Mouse (Mus musculus) midbrain, embryonic 16.5 days (tissue): ENCODE results near the gene Psmc3. TPM values are rescaled to one million over a fixed set of nuclear protein-coding genes. Genes with fewer than 3 reads are reported as not detected.
"Not testable (repeated sequence)": the region's sequence is repeated elsewhere in the genome, so short reads cannot be mapped to it uniquely, and the experiment has no call there.

Experiments
- ATAC-seq: fragments of 200-750 bp; cut with Nextera tagmentation; 2 replicates; pipeline ENCODE4 v1.8.0; 2017; ENCODE audit warnings: moderate TSS enrichment
- H3K27ac ChIP-seq: fragments of 300-500 bp; sonication (generic); 2 replicates; pipeline ENCODE4 v1.5.1; 2014; ENCODE audit warnings: mild to moderate bottlenecking, low read length, mixed read lengths
- H3K27me3 ChIP-seq: fragments of 300-500 bp; sonication (generic); 2 replicates; pipeline ENCODE4 v1.6.1; 2014; ENCODE audit warnings: low read depth, low read length, mixed read lengths; ENCODE audit not compliant: control insufficient read depth, insufficient read depth
- H3K36me3 ChIP-seq: fragments of 300-500 bp; sonication (generic); 2 replicates; pipeline ENCODE4 v1.6.1; 2014; ENCODE audit warnings: mild to moderate bottlenecking, low read length, moderate library complexity, mixed read lengths; ENCODE audit not compliant: control insufficient read depth, insufficient read depth
- H3K4me1 ChIP-seq: fragments of 300-500 bp; sonication (generic); 2 replicates; pipeline ENCODE4 v1.6.1; 2014; ENCODE audit warnings: mild to moderate bottlenecking, low read length, mixed read lengths; ENCODE audit not compliant: control insufficient read depth, insufficient read depth
- H3K4me2 ChIP-seq: fragments of 300-500 bp; sonication (generic); 2 replicates; pipeline ENCODE4 v1.6.1; 2014; ENCODE audit warnings: mild to moderate bottlenecking, low read length, mixed read lengths
- H3K4me3 ChIP-seq: fragments of 300-500 bp; sonication (generic); 2 replicates; pipeline ENCODE4 v1.5.1; 2014; ENCODE audit warnings: low read depth, mild to moderate bottlenecking, low read length, moderate library complexity, mixed read lengths
- H3K9ac ChIP-seq: fragments of 300-500 bp; sonication (generic); 2 replicates; pipeline ENCODE4 v1.6.1; 2014; ENCODE audit warnings: low read depth, low read length, mixed read lengths
- H3K9me3 ChIP-seq: fragments of 300-500 bp; sonication (generic); replicated peaks from 2 replicates; pipeline ENCODE4 v1.6.1; 2014; ENCODE audit warnings: mild to moderate bottlenecking, low read length, mixed read lengths; ENCODE audit not compliant: control insufficient read depth, poor library complexity, severe bottlenecking
- WGBS: fragments of 180-500 bp; shearing (Covaris S2); extraction: QIAGEN DNeasy Blood & Tissue Kit; methylation state at CpG from one replicate; pipeline ENCODE4 v1.1.7; 2014; 5-methylcytosine and 5-hydroxymethylcytosine counted together
- polyA plus RNA-seq: library from polyadenylated mRNA; unstranded; fragments of >200 nt; fragmentation: Nextera tagmentation; extraction: Ambion mirVana; gene quantifications from 2 replicates; pipeline ENCODE4 v1.2.1, GENCODE M21; 2015

The Psmc3 gene
- polyA plus RNA-seq, 1 experiment from 2014 or later: 247 TPM

DNA sequence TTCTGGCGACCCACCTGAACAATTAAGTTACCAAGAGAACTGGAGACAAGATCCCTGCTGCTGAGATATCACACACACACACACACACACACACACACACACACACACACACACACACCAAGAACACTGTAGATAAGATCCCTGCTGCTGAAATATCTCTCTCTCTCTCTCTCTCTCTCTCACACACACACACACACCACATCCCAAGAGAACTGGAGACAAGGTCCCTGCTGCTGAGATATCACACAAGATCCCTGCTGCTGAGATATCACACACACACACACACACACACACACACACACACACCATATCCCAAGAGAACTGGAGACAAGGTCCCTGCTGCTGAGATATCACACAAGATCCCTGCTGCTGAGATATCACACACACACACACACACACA is 8.0 kb upstream of the Psmc3 start:
- H3K27ac ChIP-seq, H3K9ac ChIP-seq, H3K36me3 ChIP-seq, ATAC-seq, H3K4me3 ChIP-seq, H3K27me3 ChIP-seq, H3K9me3 ChIP-seq, H3K4me1 ChIP-seq, H3K4me2 ChIP-seq: not testable (repeated sequence)
- WGBS: 79% methylated on average over 1 of the region's 1 CpGs

DNA sequence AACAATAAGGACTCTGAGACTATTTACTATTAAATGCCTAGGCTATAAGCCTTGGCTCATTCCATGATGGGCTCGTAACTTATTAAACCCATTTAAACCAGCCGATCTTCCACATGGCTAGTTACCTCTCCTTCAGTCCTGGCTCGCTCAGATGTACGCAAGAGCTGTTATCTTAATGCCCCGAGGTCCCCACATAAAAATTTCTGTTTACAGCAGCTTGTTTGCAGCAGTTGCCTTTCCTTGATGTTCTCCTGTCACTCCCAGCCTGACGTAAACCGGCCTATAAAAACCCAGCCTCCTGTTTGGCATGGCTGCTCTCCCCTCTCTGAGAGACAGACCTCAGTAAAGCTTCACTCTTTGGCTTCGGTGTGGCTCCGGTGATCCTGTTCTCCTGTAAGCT is 6.5 kb upstream of the Psmc3 start:
- Histone ChIP-seq H3K9me3 (no peaks in the 10 kb centered on the region), H3K4me3 (no peak overlapping the region), H3K4me1 (no peaks in the 10 kb centered on the region), H3K4me2 (no peak overlapping the region), H3K36me3 (no peaks in the 10 kb centered on the region), H3K27me3 (no peaks in the 10 kb centered on the region), H3K9ac (no peak overlapping the region), H3K27ac (no peak overlapping the region)
- no peak for ATAC-seq
- WGBS: 79% methylated on average over 9 of the region's 9 CpGs

GRCm38 (mm10) chr2:91051917-91052316 is 1.9 kb upstream of the Psmc3 start:
- Histone ChIP-seq H3K4me2 (no peak overlapping the region), H3K9me3 (no peaks in the 10 kb centered on the region), H3K27me3 (no peaks in the 10 kb centered on the region), H3K36me3 (peaks cover 10% of the 10 kb centered on the region), H3K4me1 (peaks cover 9% of the 10 kb centered on the region), H3K4me3 (no peak overlapping the region), H3K27ac (no peak overlapping the region), H3K9ac (no peak overlapping the region)
- 87% methylated on average over 3 of the region's 3 CpGs for WGBS
- ATAC-seq: no peak

GRCm38 (mm10) chr2:91052752-91053151 is 1.1 kb upstream of the Psmc3 start:
- Histone ChIP-seq H3K4me1 (peaks cover 9% of the 10 kb centered on the region), H3K27me3 (no peaks in the 10 kb centered on the region), H3K9me3 (no peaks in the 10 kb centered on the region), H3K4me3 (no peak overlapping the region; the same call in 1 of the 2 replicates), H3K9ac (no peak overlapping the region), H3K27ac (no peak overlapping the region), H3K4me2 (no peak overlapping the region; the same call in 1 of the 2 replicates), H3K36me3 (peaks cover 18% of the 10 kb centered on the region)
- no peak for ATAC-seq
- WGBS: 61% methylated on average over 2 of the region's 2 CpGs

- H3K9me3 ChIP-seq: no peaks in the 10 kb centered on the region
- WGBS: 0% methylated on average over 6 of the region's 6 CpGs
- H3K36me3 ChIP-seq: peaks cover 20% of the 10 kb centered on the region
- peaks cover 9% of the 10 kb centered on the region for H3K4me1 ChIP-seq
- H3K27me3 ChIP-seq: no peaks in the 10 kb centered on the region
- peak overlapping the region; percentile 68 for H3K4me3 ChIP-seq
- peak overlapping the region; percentile 94; the same call in 1 of the 2 replicates for H3K27ac ChIP-seq
- peak; percentile 79; the same call in 1 of the 2 replicates for ATAC-seq
- peak overlapping the region; percentile 56 for H3K4me2 ChIP-seq
- H3K9ac ChIP-seq: peak overlapping the region; percentile 76; the same call in 1 of the 2 replicates
Measured at GRCm38 (mm10) chr2:91053181-91053933, 452 bp upstream of the Psmc3 start.

GRCm38 (mm10) chr2:91058435-91058834 is 4.6 kb downstream of the Psmc3 start:
- Histone ChIP-seq H3K4me2 (no peak overlapping the region), H3K9ac (no peak overlapping the region), H3K27me3 (no peaks in the 10 kb centered on the region), H3K27ac (no peak overlapping the region), H3K36me3 (peaks cover 37% of the 10 kb centered on the region), H3K9me3 (no peaks in the 10 kb centered on the region), H3K4me1 (peaks cover 7% of the 10 kb centered on the region), H3K4me3 (no peak overlapping the region)
- WGBS: 93% methylated on average over 5 of the region's 5 CpGs
- ATAC-seq: no peak

DNA sequence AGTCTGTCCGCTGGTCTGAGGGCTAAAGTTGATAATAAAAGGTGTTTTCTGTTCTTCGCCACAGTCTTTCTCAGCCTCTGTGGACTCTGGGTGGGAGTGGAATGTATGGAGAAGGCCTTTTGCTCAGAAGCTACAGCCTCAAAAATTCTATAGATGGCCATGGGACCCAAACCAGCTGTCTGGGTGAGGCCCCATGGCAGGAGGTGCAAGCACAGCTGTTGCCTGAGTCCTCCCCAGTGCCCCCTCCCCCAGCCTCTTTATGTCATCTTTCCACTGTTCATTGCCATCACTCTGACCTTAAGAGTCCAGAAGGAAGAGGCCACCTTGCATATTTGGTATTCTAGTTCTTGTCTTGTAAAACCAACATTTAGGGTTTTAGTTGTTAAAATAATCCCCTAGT is 5.6 kb downstream of the Psmc3 start:
- Histone ChIP-seq H3K36me3 (peaks cover 45% of the 10 kb centered on the region), H3K9me3 (no peaks in the 10 kb centered on the region), H3K9ac (no peak overlapping the region), H3K27ac (no peak overlapping the region), H3K4me1 (peaks cover 7% of the 10 kb centered on the region), H3K27me3 (no peaks in the 10 kb centered on the region), H3K4me2 (no peak overlapping the region), H3K4me3 (no peak overlapping the region)
- ATAC-seq: no peak
- 96% methylated on average over 2 of the region's 2 CpGs for WGBS

- ATAC-seq: peak; percentile 22; the same call in 1 of the 2 replicates
- no peaks in the 10 kb centered on the region for H3K4me1 ChIP-seq
- 77% methylated on average over 10 of the region's 10 CpGs for WGBS
- no peaks in the 10 kb centered on the region for H3K27me3 ChIP-seq
- H3K4me2 ChIP-seq: no peak overlapping the region
- H3K36me3 ChIP-seq: peaks cover 47% of the 10 kb centered on the region
- no peaks in the 10 kb centered on the region for H3K9me3 ChIP-seq
- no peak overlapping the region for H3K27ac ChIP-seq
- no peak overlapping the region for H3K9ac ChIP-seq
- no peak overlapping the region for H3K4me3 ChIP-seq
Measured at GRCm38 (mm10) chr2:91060544-91061355, 6.9 kb downstream of the Psmc3 start.
